Mouse (Mus musculus) lung, adult 2 months (tissue): Measurements from ENCODE around the gene Nrap. TPM values are rescaled to one million over a fixed set of nuclear protein-coding genes. Genes with fewer than 3 reads are reported as not detected.
A peak's percentile ranks its signal among the peaks of the same experiment; 100 is the strongest.

Experiments used
- DNase-seq: peaks from one replicate; pipeline ENCODE4 v3.0.0; 2022
- H3K4me1 ChIP-seq: fragments of 200-500 bp; 2 replicates; pipeline ENCODE4 v1.6.1; 2011; ENCODE audit warnings: low read length; ENCODE audit not compliant: control insufficient read depth, insufficient read depth
- H3K4me3 ChIP-seq: fragments of 200-500 bp; replicated peaks from 2 replicates; pipeline ENCODE3; 2011; ENCODE audit warnings: low read depth, mild to moderate bottlenecking, control low read depth, low read length; ENCODE audit errors: extremely low read depth
- CTCF ChIP-seq: fragments of 200-500 bp; IDR thresholded peaks from 2 replicates; pipeline ENCODE4 v1.5.1; 2011; ENCODE audit warnings: mild to moderate bottlenecking, low read length, control low read depth; ENCODE audit not compliant: insufficient read depth
- POLR2A ChIP-seq: fragments of 200-500 bp; IDR thresholded peaks from 2 replicates; pipeline ENCODE4 v1.6.1; 2011; ENCODE audit warnings: low read depth, mild to moderate bottlenecking, control low read depth, low read length, borderline replicate concordance; ENCODE audit errors: extremely low read depth
- WGBS: fragments of 180-500 bp; shearing (Covaris S2); methylation state at CpG from one replicate; pipeline ENCODE4 v1.1.7; 2018; 5-methylcytosine and 5-hydroxymethylcytosine counted together
- polyA plus RNA-seq: library from polyadenylated mRNA; depleted of rRNA; stranded (reverse); fragments of >200 nt; gene quantifications from 2 replicates; pipeline ENCODE4 v1.2.3, GENCODE M21; 2012

The Nrap gene
- polyA plus RNA-seq, 1 experiment = 9.4 TPM

GRCm38 (mm10) chr19:56292335-56292734, 97.5 kb downstream of the Nrap start:
- Histone ChIP-seq H3K4me3 (no peak overlapping the region), H3K4me1 (0 out of 2 replicates have a peak, but pooled peaks cover 2% of the 10 kb centered on the region)
- TF ChIP-seq CTCF = no peak
- no peak for TF ChIP-seq POLR2A
- DNase-seq = no peak
- 60% methylated on average over 9 of the region's 9 CpGs for whole genome bisulfite sequencing

GRCm38 (mm10) chr19:56291898-56292297, 97.9 kb downstream of the Nrap start:
- 16% methylated on average over 6 of the region's 6 CpGs for WGBS
- TF ChIP-seq POLR2A = no peak
- no peak for DNase-seq
- H3K4me3 ChIP-seq = no peak overlapping the region
- H3K4me1 ChIP-seq = 0 out of 2 replicates have a peak, but pooled peaks cover 2% of the 10 kb centered on the region

GRCm38 (mm10) chr19:56289642-56290041, 100.2 kb downstream of the Nrap start:
- no peak for DNase-seq
- H3K4me3 ChIP-seq = no peak overlapping the region
- no peaks in the 10 kb centered on the region for H3K4me1 ChIP-seq
- no peak for TF ChIP-seq POLR2A
- no peak for TF ChIP-seq CTCF
- 88% methylated on average over 8 of the region's 8 CpGs for WGBS

GRCm38 (mm10) chr19:56288436-56288835, 101.4 kb downstream of the Nrap start:
- Histone ChIP-seq H3K4me1 (no peaks in the 10 kb centered on the region), H3K4me3 (no peak overlapping the region)
- 70% methylated on average over 4 of the region's 4 CpGs for WGBS
- TF ChIP-seq CTCF (no peak), POLR2A (no peak)
- no peak for DNase-seq

- WGBS = 73% methylated on average over 15 of the region's 15 CpGs
- DNase-seq = no peak
- H3K4me1 ChIP-seq = no peaks in the 10 kb centered on the region
- TF ChIP-seq POLR2A (no peak), CTCF (no peak)
- no peak overlapping the region for H3K4me3 ChIP-seq
Observed at GRCm38 (mm10) chr19:56287580-56288367, 102.1 kb downstream of the Nrap start.

- Histone ChIP-seq H3K4me3 (no peak within 1 kb of the TSS), H3K4me1 (no peaks in the 10 kb centered on the region)
- WGBS = 63% methylated on average over 7 of the region's 7 CpGs
- TF ChIP-seq CTCF = no peak
- TF ChIP-seq POLR2A = no peak
- no peak for DNase-seq
Observed at GRCm38 (mm10) chr19:56286866-56287265, 103.0 kb downstream of the Nrap start, which contains the start of gene Habp2. Gene Habp2 (plus strand): TSS chr19:56287137.

- Histone ChIP-seq H3K4me3 (no peak overlapping the region), H3K4me1 (no peaks in the 10 kb centered on the region)
- TF ChIP-seq CTCF = no peak
- no peak for TF ChIP-seq POLR2A
- no peak for DNase-seq
- 60% methylated on average over 4 of the region's 4 CpGs for WGBS
Observed at GRCm38 (mm10) chr19:56285222-56285621, 104.6 kb downstream of the Nrap start.

GRCm38 (mm10) chr19:56278366-56278765, 111.5 kb downstream of the Nrap start:
- Histone ChIP-seq H3K4me3 (no peak overlapping the region), H3K4me1 (no peaks in the 10 kb centered on the region)
- 82% methylated on average over 11 of the region's 11 CpGs for WGBS
- no peak for DNase-seq
- TF ChIP-seq POLR2A (no peak), CTCF (no peak)

GRCm38 (mm10) chr19:56277951-56278350, 111.9 kb downstream of the Nrap start:
- no peak overlapping the region for H3K4me3 ChIP-seq
- no peak for DNase-seq
- 77% methylated on average over 4 of the region's 4 CpGs for WGBS
- no peak for TF ChIP-seq POLR2A
- TF ChIP-seq CTCF = no peak
- no peaks in the 10 kb centered on the region for H3K4me1 ChIP-seq

- Histone ChIP-seq H3K4me3 (no peak overlapping the region), H3K4me1 (no peaks in the 10 kb centered on the region)
- 50% methylated on average over 3 of the region's 3 CpGs for WGBS
- TF ChIP-seq CTCF (peak; percentile 40), POLR2A (no peak)
- DNase-seq = no peak
Observed at GRCm38 (mm10) chr19:56277140-56277804, 112.6 kb downstream of the Nrap start.
